Mouse (Mus musculus) heart, embryonic 15.5 days (tissue): Measurements from ENCODE around the gene Smu1. TPM values are rescaled to one million over a fixed set of nuclear protein-coding genes. Genes with fewer than 3 reads are reported as not detected.
"Not testable (repeated sequence)": the region's sequence is repeated elsewhere in the genome, so short reads cannot be mapped to it uniquely, and the experiment has no call there.

Source experiments
- ATAC-seq: fragments of 200-750 bp; cut with Nextera tagmentation; replicated peaks from 2 replicates; pipeline ENCODE4 v1.8.0; 2017; ENCODE audit warnings: low read depth, moderate TSS enrichment; ENCODE audit not compliant: insufficient number of reproducible peaks, insufficient read depth, low FRiP score
- H3K27ac ChIP-seq: fragments of 300-500 bp; sonication (generic); 2 replicates; pipeline ENCODE4 v1.5.1; 2015; ENCODE audit warnings: mild to moderate bottlenecking, inconsistent platforms
- H3K27me3 ChIP-seq: fragments of 300-500 bp; sonication (generic); 2 replicates; pipeline ENCODE4 v1.6.1; 2015; ENCODE audit warnings: inconsistent platforms
- H3K36me3 ChIP-seq: fragments of 300-500 bp; sonication (generic); 2 replicates; pipeline ENCODE4 v1.6.1; 2015; ENCODE audit warnings: mild to moderate bottlenecking, inconsistent platforms
- H3K4me1 ChIP-seq: fragments of 300-500 bp; sonication (generic); replicated peaks from 2 replicates; pipeline ENCODE4 v1.6.1; 2015; ENCODE audit warnings: inconsistent platforms
- H3K4me2 ChIP-seq: fragments of 300-500 bp; sonication (generic); 2 replicates; pipeline ENCODE4 v1.6.1; 2015; ENCODE audit warnings: inconsistent platforms, mild to moderate bottlenecking, moderate library complexity
- H3K4me3 ChIP-seq: fragments of 300-500 bp; sonication (generic); 2 replicates; pipeline ENCODE4 v1.5.1; 2015; ENCODE audit warnings: mild to moderate bottlenecking, inconsistent platforms
- H3K9ac ChIP-seq: fragments of 300-500 bp; sonication (generic); 2 replicates; pipeline ENCODE4 v1.6.1; 2015; ENCODE audit warnings: mild to moderate bottlenecking, inconsistent platforms
- H3K9me3 ChIP-seq: fragments of 300-500 bp; sonication (generic); replicated peaks from 2 replicates; pipeline ENCODE4 v1.6.1; 2016; ENCODE audit warnings: inconsistent platforms
- WGBS: fragments of 180-500 bp; shearing (Covaris S2); methylation state at CpG from one replicate; pipeline ENCODE4 v1.1.7; 2015; ENCODE audit warnings: mixed read lengths; 5-methylcytosine and 5-hydroxymethylcytosine counted together
- polyA plus RNA-seq: library from polyadenylated mRNA; unstranded; fragments of >200 nt; fragmentation: Nextera tagmentation; extraction: Ambion mirVana; gene quantifications from 2 replicates; pipeline ENCODE4 v1.2.1, GENCODE M21; 2015

Gene Smu1
- 83.8 and 101 TPM in 2 replicates for polyA plus RNA-seq

- H3K27ac ChIP-seq, result peak within 1 kb of the TSS; percentile 65
- H3K36me3 ChIP-seq, result peaks cover 28% of the 10 kb centered on the region
- peak; percentile 97 for ATAC-seq
- no peaks in the 10 kb centered on the region for H3K27me3 ChIP-seq
- peak within 1 kb of the TSS; percentile 99 for H3K4me3 ChIP-seq
- peaks cover 5% of the 10 kb centered on the region for H3K4me1 ChIP-seq
- H3K9me3 ChIP-seq, result no peaks in the 10 kb centered on the region
- under 1% methylated on average over 40 of the region's 40 CpGs for WGBS
- H3K9ac ChIP-seq, result peak within 1 kb of the TSS; percentile 89
- H3K4me2 ChIP-seq, result peak within 1 kb of the TSS; percentile 80
Observed at GRCm38 (mm10) chr4:40757780-40758420, at the start of gene Smu1. Gene Smu1 (minus strand): TSS chr4:40757923.

DNA sequence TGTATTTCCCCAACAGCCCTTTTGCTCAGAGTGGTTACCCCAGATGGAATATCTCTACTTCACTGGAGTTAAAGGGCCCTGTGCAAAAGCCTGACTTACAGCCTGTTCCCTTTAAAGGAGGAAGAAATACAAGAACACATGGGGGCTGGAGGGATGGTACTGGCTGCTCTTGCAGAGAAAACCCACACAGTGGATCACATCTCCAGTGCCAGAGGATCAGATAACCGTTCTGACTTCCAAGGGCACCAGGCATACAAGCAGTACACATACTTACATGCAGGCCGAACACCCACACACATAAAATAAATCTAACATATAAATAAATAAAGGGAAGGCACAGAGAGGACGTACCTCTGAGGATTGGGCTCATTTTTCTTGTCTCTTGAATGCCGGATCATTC is 49.7 kb upstream of the Smu1 start:
- no peak overlapping the region for H3K9ac ChIP-seq
- no peaks in the 10 kb centered on the region for H3K27me3 ChIP-seq
- H3K4me2 ChIP-seq, result no peak overlapping the region
- no peaks in the 10 kb centered on the region for H3K9me3 ChIP-seq
- H3K27ac ChIP-seq, result no peak overlapping the region
- no peak overlapping the region for H3K4me3 ChIP-seq
- no peak for ATAC-seq
- WGBS, result 78% methylated on average over 4 of the region's 4 CpGs
- H3K36me3 ChIP-seq, result peaks cover 74% of the 10 kb centered on the region
- H3K4me1 ChIP-seq, result peaks cover 12% of the 10 kb centered on the region

DNA sequence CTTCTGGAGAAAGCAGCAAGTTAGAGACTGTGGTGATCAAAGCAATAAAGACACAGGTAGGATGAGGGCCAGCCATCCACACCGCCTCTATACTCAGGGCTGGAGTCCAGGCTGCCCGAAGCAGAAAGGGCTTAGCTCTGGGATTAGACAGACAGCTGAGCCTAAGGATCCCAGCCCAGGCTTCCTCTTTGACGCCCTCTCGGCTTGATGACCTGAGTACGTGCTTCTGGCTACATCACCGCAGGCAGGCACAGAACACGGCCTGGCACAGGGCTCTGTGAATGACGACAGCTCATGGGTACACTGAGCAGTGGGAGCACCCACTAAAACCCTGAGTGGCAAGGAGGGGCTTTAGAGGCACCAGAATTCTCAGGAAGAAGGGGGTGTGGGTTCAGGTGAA is 47.7 kb upstream of the Smu1 start:
- Histone ChIP-seq H3K9ac (no peak overlapping the region), H3K4me2 (no peak overlapping the region), H3K27me3 (no peaks in the 10 kb centered on the region), H3K9me3 (no peaks in the 10 kb centered on the region), H3K27ac (no peak overlapping the region), H3K4me3 (no peak overlapping the region), H3K4me1 (peaks cover 12% of the 10 kb centered on the region), H3K36me3 (peaks cover 67% of the 10 kb centered on the region)
- WGBS, result 90% methylated on average over 8 of the region's 8 CpGs
- no peak for ATAC-seq

DNA sequence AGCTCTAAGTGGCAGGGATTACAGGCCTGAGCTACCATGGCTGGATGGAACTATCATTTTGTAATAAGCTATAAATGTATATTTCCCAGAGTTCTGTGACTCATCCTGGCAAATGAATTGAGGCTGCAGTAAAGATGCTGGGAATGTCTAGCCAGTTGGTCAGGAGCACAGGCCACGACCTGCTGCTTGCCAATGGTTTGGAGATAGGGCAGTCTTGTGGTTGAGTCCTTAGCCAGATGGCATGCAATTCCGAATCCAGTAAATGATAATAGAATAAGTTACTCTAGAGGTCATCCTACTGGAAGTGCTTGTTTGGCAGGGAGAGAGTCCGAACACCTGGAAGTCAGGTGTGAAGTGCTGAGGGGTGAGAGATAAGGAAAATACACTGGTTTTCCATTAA is 45.1 kb upstream of the Smu1 start:
- ATAC-seq, result no peak
- H3K27me3 ChIP-seq, result no peaks in the 10 kb centered on the region
- H3K4me1 ChIP-seq, result peaks cover 28% of the 10 kb centered on the region
- H3K9ac ChIP-seq, result no peak overlapping the region
- no peak overlapping the region for H3K4me2 ChIP-seq
- H3K27ac ChIP-seq, result peak overlapping the region; percentile 50; the same call in 1 of the 2 replicates
- peaks cover 45% of the 10 kb centered on the region for H3K36me3 ChIP-seq
- WGBS, result 77% methylated on average over 3 of the region's 3 CpGs
- no peaks in the 10 kb centered on the region for H3K9me3 ChIP-seq
- H3K4me3 ChIP-seq, result no peak overlapping the region

GRCm38 (mm10) chr4:40801908-40802307 is 44.2 kb upstream of the Smu1 start:
- 44% methylated on average over 4 of the region's 4 CpGs for WGBS
- H3K36me3 ChIP-seq, result peaks cover 36% of the 10 kb centered on the region
- no peaks in the 10 kb centered on the region for H3K9me3 ChIP-seq
- ATAC-seq, result no peak
- no peak overlapping the region for H3K4me2 ChIP-seq
- peak overlapping the region; percentile 50; the same call in 1 of the 2 replicates for H3K27ac ChIP-seq
- H3K27me3 ChIP-seq, result no peaks in the 10 kb centered on the region
- H3K4me3 ChIP-seq, result no peak overlapping the region
- no peak overlapping the region for H3K9ac ChIP-seq
- peaks cover 28% of the 10 kb centered on the region for H3K4me1 ChIP-seq

GRCm38 (mm10) chr4:40800873-40801272 is 43.1 kb upstream of the Smu1 start:
- no peak overlapping the region for H3K4me3 ChIP-seq

DNA sequence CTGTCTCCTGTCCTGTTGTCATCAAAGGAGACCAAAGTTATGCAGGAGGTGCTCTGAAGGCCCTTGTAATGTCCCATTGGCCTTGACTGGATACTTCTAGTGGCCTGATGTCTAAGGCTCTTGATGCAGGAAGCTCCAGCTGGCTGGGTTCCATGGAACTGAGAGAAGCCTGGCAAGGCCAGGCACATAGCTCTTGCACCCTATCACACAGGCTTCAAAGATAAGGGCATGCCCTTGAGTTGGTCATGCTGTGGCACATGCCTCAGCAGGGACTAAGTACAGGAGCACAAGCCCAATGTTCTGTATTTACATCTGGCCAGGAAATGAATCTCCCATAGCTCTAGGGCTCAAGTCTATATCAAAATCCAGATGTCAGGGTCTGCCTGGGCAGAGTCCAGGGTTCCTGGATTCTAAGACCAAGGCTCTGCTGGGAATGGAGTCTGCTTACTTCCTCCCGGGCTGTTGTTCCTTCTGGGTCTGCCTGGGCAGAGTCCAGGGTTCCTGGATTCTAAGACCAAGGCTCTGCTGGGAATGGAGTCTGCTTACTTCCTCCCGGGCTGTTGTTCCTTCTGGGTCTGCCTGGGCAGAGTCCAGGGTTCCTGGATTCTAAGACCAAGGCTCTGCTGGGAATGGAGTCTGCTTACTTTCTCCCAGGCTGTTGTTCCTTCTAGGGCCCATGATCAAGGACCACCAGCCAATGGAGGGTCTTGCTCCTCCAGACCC is 41.3 kb upstream of the Smu1 start:
- ATAC-seq, result peak; percentile 89
- Histone ChIP-seq H3K4me1 (peaks cover 28% of the 10 kb centered on the region), H3K36me3 (peaks cover 14% of the 10 kb centered on the region), H3K27ac (peak overlapping the region; percentile 84)
- H3K27me3 ChIP-seq, H3K9me3 ChIP-seq, H3K4me2 ChIP-seq, H3K9ac ChIP-seq, H3K4me3 ChIP-seq: not testable (repeated sequence)
- 63% methylated on average over 2 of the region's 2 CpGs for WGBS

More at GRCm38 (mm10) chr4:40800873-40801272, 43.1 kb upstream of the Smu1 start:
- Histone ChIP-seq H3K4me2 (no peak overlapping the region), H3K36me3 (peaks cover 28% of the 10 kb centered on the region), H3K9ac (no peak overlapping the region), H3K27ac (peak overlapping the region; percentile 2; the same call in 1 of the 2 replicates), H3K4me1 (peaks cover 28% of the 10 kb centered on the region), H3K27me3 (no peaks in the 10 kb centered on the region), H3K9me3 (no peaks in the 10 kb centered on the region)
- WGBS, result 64% methylated on average over 3 of the region's 3 CpGs
- no peak for ATAC-seq

DNA sequence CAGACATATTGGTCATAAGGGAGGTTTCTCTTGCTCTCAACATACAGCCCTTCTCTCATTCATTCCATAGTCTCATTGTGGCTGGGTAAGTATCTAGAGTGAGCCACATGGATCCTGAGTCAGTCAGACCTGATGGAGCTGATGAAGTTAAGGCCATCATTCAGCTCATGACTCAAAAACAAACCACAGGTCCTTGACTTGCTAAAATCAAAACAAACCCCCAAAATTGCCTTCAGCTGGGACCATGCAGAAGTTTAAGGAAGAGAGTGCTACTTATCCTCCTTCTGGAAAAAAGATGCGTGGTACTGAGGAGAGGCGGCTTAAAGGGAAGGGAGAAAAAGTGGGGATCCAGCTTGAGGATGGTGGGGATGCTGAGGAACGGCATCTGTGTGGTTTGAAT is 38.0 kb upstream of the Smu1 start:
- H3K27ac ChIP-seq, result no peak overlapping the region
- WGBS, result 93% methylated on average over 3 of the region's 3 CpGs
- no peaks in the 10 kb centered on the region for H3K27me3 ChIP-seq
- H3K9me3 ChIP-seq, result no peaks in the 10 kb centered on the region
- no peak overlapping the region for H3K9ac ChIP-seq
- no peak for ATAC-seq
- no peak overlapping the region for H3K4me2 ChIP-seq
- no peak overlapping the region for H3K4me3 ChIP-seq
- H3K36me3 ChIP-seq, result no peaks in the 10 kb centered on the region; the same call in 1 of the 2 replicates
- H3K4me1 ChIP-seq, result peaks cover 16% of the 10 kb centered on the region

GRCm38 (mm10) chr4:40794320-40794719 is 36.6 kb upstream of the Smu1 start:
- Histone ChIP-seq H3K9me3 (no peaks in the 10 kb centered on the region), H3K4me1 (peaks cover 7% of the 10 kb centered on the region)
- ATAC-seq, result no peak

GRCm38 (mm10) chr4:40791176-40791575 is 33.5 kb upstream of the Smu1 start:
- no peaks in the 10 kb centered on the region for H3K27me3 ChIP-seq
- ATAC-seq, result no peak
- H3K27ac ChIP-seq, result no peak overlapping the region
- H3K4me2 ChIP-seq, result no peak overlapping the region
- no peak overlapping the region for H3K9ac ChIP-seq
- H3K4me1 ChIP-seq, result no peaks in the 10 kb centered on the region
- H3K36me3 ChIP-seq, result no peaks in the 10 kb centered on the region
- H3K4me3 ChIP-seq, result no peak overlapping the region
- H3K9me3 ChIP-seq, result no peaks in the 10 kb centered on the region
- WGBS, result 91% methylated on average over 4 of the region's 4 CpGs

More at GRCm38 (mm10) chr4:40794320-40794719, 36.6 kb upstream of the Smu1 start:
- H3K4me2 ChIP-seq, result no peak overlapping the region
- no peaks in the 10 kb centered on the region; the same call in 1 of the 2 replicates for H3K36me3 ChIP-seq
- no peak overlapping the region for H3K27ac ChIP-seq
- no peak overlapping the region for H3K9ac ChIP-seq
- no peaks in the 10 kb centered on the region for H3K27me3 ChIP-seq
- no peak overlapping the region for H3K4me3 ChIP-seq

DNA sequence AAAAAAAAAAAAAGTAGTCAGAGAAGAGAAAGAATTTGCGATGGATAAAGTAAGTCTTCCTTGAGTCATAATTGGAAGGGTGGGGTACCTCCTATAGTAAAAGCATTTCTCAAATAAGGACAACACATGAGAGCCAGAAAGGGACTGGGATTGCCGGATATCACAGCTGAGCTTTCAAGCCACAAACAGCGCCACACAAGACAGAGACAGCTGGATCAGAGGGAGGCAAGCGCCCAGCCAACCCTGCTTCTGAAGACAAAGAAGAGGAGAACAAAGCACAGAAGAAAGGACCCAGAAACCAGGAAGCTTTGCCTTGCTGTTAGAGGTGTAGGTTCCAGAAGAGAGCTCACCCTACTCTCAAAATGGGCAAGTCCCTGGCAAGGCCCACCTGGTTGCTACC is 28.9 kb upstream of the Smu1 start:
- 83% methylated on average over 4 of the region's 4 CpGs for WGBS
- Histone ChIP-seq H3K9me3 (no peaks in the 10 kb centered on the region), H3K4me1 (peaks cover 7% of the 10 kb centered on the region), H3K9ac (no peak overlapping the region), H3K4me2 (no peak overlapping the region), H3K27me3 (no peaks in the 10 kb centered on the region), H3K27ac (no peak overlapping the region), H3K4me3 (no peak overlapping the region), H3K36me3 (no peaks in the 10 kb centered on the region)
- ATAC-seq, result no peak
